ENCODE assay signal across 29 mouse cellular contexts in the genomic region with DNA sequence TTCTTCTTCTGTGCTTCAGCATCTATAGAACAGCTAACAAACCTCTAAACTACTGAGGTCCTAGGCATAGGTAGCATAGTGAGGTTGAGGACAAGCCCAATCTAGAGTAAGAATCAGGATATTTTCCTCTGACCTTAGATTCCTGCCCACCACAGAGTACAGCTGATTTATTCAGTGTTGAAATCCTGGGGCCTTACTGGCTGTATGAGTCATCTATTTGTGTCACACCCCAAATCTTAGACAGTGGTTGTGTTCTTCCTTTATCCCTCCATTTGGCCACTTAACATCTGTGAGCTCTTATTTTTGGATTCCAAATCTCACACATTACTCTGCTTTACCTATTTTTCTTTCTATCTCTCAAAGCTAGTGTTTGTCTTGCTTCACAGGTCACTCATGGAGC.
A peak's percentile ranks its signal among the peaks of the same experiment; 100 is the strongest.
DNase-seq lines count a peak whose midpoint lies in the region; ATAC-seq and TF ChIP-seq lines count a peak whose summit lies in the region.
"Had no signal": no experiment of that assay in that cellular context is flagged by ENCODE, and none has a peak within 500 bp of the region (broad histone marks: within the 10 kb centered on the region; RNA-seq: fewer than 3 reads in every experiment).

No protein-coding gene starts in this region.

- no peak overlapping the region for H3K9ac ChIP-seq in liver, postnatal 0 days (replicated peaks)
- H3K9ac ChIP-seq: embryonic facial prominence, embryonic 13.5 days; forebrain, embryonic 13.5 days; heart, embryonic 13.5 days; hindbrain, embryonic 12.5 days; hindbrain, embryonic 15.5 days had no signal

- POLR2A ChIA-PET in Patski (lab: Charles Lee), result no interaction called here

- in situ Hi-C loops in Patski (cut with MboI; ENCODE audit: low pct_unique_long_range_greater_than_20kb), result no loop called here

- H3K79me2 ChIP-seq in C2C12 (ENCODE audit: control insufficient read depth, insufficient read depth), result no peaks in the 10 kb centered on the region

- H3K27ac ChIP-seq in liver, postnatal 0 days (ENCODE audit: low read depth), result no peak overlapping the region
- H3K27ac ChIP-seq: embryonic facial prominence, embryonic 10.5 days; embryonic facial prominence, embryonic 13.5 days; forebrain, embryonic 10.5 days; forebrain, embryonic 13.5 days; heart, embryonic 10.5 days; heart, embryonic 13.5 days; hindbrain, embryonic 12.5 days; hindbrain, embryonic 15.5 days had no signal

- H3K4me1 ChIP-seq in liver, postnatal 0 days (ENCODE audit: insufficient read depth), result no peaks in the 10 kb centered on the region
- H3K4me1 ChIP-seq: embryonic facial prominence, embryonic 10.5 days; embryonic facial prominence, embryonic 13.5 days; forebrain, embryonic 13.5 days; heart, embryonic 10.5 days; hindbrain, embryonic 12.5 days; hindbrain, embryonic 15.5 days had no signal

- no peak for TF ChIP-seq CTCF in C2C12 (IDR thresholded peaks at IDR 0.05; ENCODE audit: control insufficient read depth, insufficient read depth, insufficient read length)
- no peak for TF ChIP-seq CTCF in Patski (IDR thresholded peaks at IDR 0.05)
- no peak for TF ChIP-seq CTCF in liver, postnatal 0 days (IDR thresholded peaks at IDR 0.05; ENCODE audit: low read depth)

- peak; percentile 89 for DNase-seq in 3T3-L1 (ENCODE audit: low read depth, low spot score)
- DNase-seq in Patski (ENCODE audit: low read depth, low spot score), result peak; percentile 15
- DNase-seq in B cell, adult 2 months, result no peak
- DNase-seq in cerebellum, adult 8-10 months, result no peak
- no peak for DNase-seq in liver, postnatal 0 days
- DNase-seq: adrenal gland, postnatal 10 days; adrenal gland, postnatal 36 days; cerebellum, adult 18-20 months; cerebellum, adult 9-11 months; cerebellum, postnatal 36 days; embryo, embryonic 11 days; gastrocnemius, postnatal 25 days; heart, adult 18-20 months; heart, postnatal 14 days; kidney, adult 2 months had no signal

- CTCF ChIA-PET in Patski (lab: Charles Lee), result interaction anchor here (0.7 to 1.6 kb wide), 3 partner anchors 10 to 20 kb away, joined by 3 to 4 read pairs (median 3); no protein-coding TSS in a partner anchor

- H3K27me3 ChIP-seq in C2C12 (ENCODE audit: control insufficient read depth, insufficient read depth, insufficient read length) (no peaks in the 10 kb centered on the region), Patski (no peaks in the 10 kb centered on the region)
- no peaks in the 10 kb centered on the region for H3K27me3 ChIP-seq in liver, postnatal 0 days (ENCODE audit: insufficient read depth, low read length)
- H3K27me3 ChIP-seq: CH12.LX; embryonic facial prominence, embryonic 13.5 days; forebrain, embryonic 13.5 days; heart, embryonic 13.5 days; hindbrain, embryonic 12.5 days; hindbrain, embryonic 15.5 days had no signal

- no peak overlapping the region for H3K4me3 ChIP-seq in C2C12 (ENCODE audit: insufficient read depth, poor library complexity, severe bottlenecking)
- no peak overlapping the region for H3K4me3 ChIP-seq in liver, postnatal 0 days (ENCODE audit: low read depth, low read length)
- H3K4me3 ChIP-seq: embryonic facial prominence, embryonic 10.5 days; embryonic facial prominence, embryonic 13.5 days; erythroblast, embryonic 14.5 days; forebrain, embryonic 10.5 days; forebrain, embryonic 13.5 days; heart, embryonic 10.5 days; heart, embryonic 13.5 days; hindbrain, embryonic 12.5 days; hindbrain, embryonic 15.5 days had no signal

- H3ac ChIP-seq in C2C12 (ENCODE audit: control insufficient read depth, insufficient read length, low read depth), result no peak overlapping the region

- peak; percentile 80 for ATAC-seq in Patski
- ATAC-seq in liver, postnatal 0 days, result no peak
- ATAC-seq: forebrain, embryonic 13.5 days; forebrain, embryonic 16.5 days; intestine, postnatal 0 days had no signal

- no peaks in the 10 kb centered on the region for H3K9me3 ChIP-seq in liver, postnatal 0 days (ENCODE audit: low read length)
- H3K9me3 ChIP-seq: embryonic facial prominence, embryonic 10.5 days; embryonic facial prominence, embryonic 13.5 days; forebrain, embryonic 10.5 days; forebrain, embryonic 13.5 days; G1E; heart, embryonic 10.5 days; heart, embryonic 13.5 days; hindbrain, embryonic 12.5 days; hindbrain, embryonic 15.5 days had no signal

- H3K79me3 ChIP-seq in C2C12 (ENCODE audit: low read depth), result no peaks in the 10 kb centered on the region

- H3K4me2 ChIP-seq in liver, postnatal 0 days (ENCODE audit: low read depth, low read length), result no peak overlapping the region
- H3K4me2 ChIP-seq: embryonic facial prominence, embryonic 13.5 days; forebrain, embryonic 13.5 days; heart, embryonic 13.5 days; hindbrain, embryonic 12.5 days; hindbrain, embryonic 15.5 days had no signal

- TF ChIP-seq EP300 in liver, postnatal 0 days (IDR thresholded peaks at IDR 0.05; ENCODE audit: low read depth), result no peak

- H3K36me3 ChIP-seq in C2C12 (ENCODE audit: control insufficient read depth, insufficient read depth), result no peaks in the 10 kb centered on the region
- H3K36me3 ChIP-seq in liver, postnatal 0 days (replicated peaks; ENCODE audit: insufficient read depth, low read length), result no peaks in the 10 kb centered on the region
- H3K36me3 ChIP-seq: embryonic facial prominence, embryonic 10.5 days; embryonic facial prominence, embryonic 13.5 days; forebrain, embryonic 10.5 days; G1E; heart, embryonic 10.5 days; heart, embryonic 13.5 days; hindbrain, embryonic 12.5 days; hindbrain, embryonic 15.5 days had no signal

TF ChIP-seq in C2C12, 6 proteins besides CTCF, POLR2A, EP300 and RAD21:
- TF ChIP-seq USF1 (IDR thresholded peaks at IDR 0.05; ENCODE audit: low read depth) (no peak), CEBPB (IDR thresholded peaks at IDR 0.05; ENCODE audit: low read depth) (peak; percentile 60), FOSL1 (IDR thresholded peaks at IDR 0.05; ENCODE audit: insufficient read depth, low read length, poor library complexity, severe bottlenecking) (peak; percentile 71)

Comparison
In these comparisons a context has a peak if more than half of its experiments do, and no peak if none do; other contexts are left out.
1. DNase-seq: peak in 3T3-L1 (single experiment) and Patski (single experiment); none in B cell, adult 2 months (0 of 2), cerebellum, adult 8-10 months (single experiment) and liver, postnatal 0 days (single experiment).